Mouse (Mus musculus) MEL (cell line): ENCODE data around the gene Rsph6a. TPM values are rescaled to one million over a fixed set of nuclear protein-coding genes. Genes with fewer than 3 reads are reported as not detected.

Experiments
- DNase-seq: peaks from one replicate; pipeline ENCODE4 v3.0.0; 2011; ENCODE audit warnings: low read depth, low spot score
- H3K27ac ChIP-seq: 2 replicates; pipeline ENCODE4 v1.5.1; 2012; ENCODE audit warnings: low read depth, mild to moderate bottlenecking, control low read depth, low read length, moderate library complexity; ENCODE audit not compliant: control insufficient read depth
- H3K27me3 ChIP-seq, 2 experiments: fragments of 150-350 bp in 1 of 2; sonication (generic) in 1 of 2; 2 replicates each; pipeline ENCODE4 v1.6.1; 2012; ENCODE audit warnings: low read length in 2 of 2, mild to moderate bottlenecking in 2 of 2, improper control_type of control experiment in 1 of 2, moderate library complexity in 1 of 2; ENCODE audit not compliant: insufficient read depth in 2 of 2, control insufficient read depth in 1 of 2
- H3K36me3 ChIP-seq, 2 experiments: 2 replicates each; pipeline ENCODE4 v1.6.1; 2012 to 2014; ENCODE audit warnings: low read length in 2 of 2, improper control_type of control experiment in 1 of 2, inconsistent platforms in 1 of 2, mild to moderate bottlenecking in 1 of 2; ENCODE audit not compliant: insufficient read depth in 2 of 2, control insufficient read depth in 1 of 2
- H3K4me1 ChIP-seq, 2 experiments: fragments of 150-350 bp in 1 of 2; sonication (generic) in 1 of 2; 2 replicates each; pipeline ENCODE4 v1.6.1; 2012; ENCODE audit warnings: low read length in 2 of 2, improper control_type of control experiment in 1 of 2, mild to moderate bottlenecking in 1 of 2; ENCODE audit not compliant: insufficient read depth in 2 of 2, control insufficient read depth in 1 of 2
- H3K4me3 ChIP-seq, 2 experiments: fragments of 150-350 bp in 1 of 2; sonication (generic) in 1 of 2; 2 replicates each; pipeline ENCODE4 v1.5.1; 2012; ENCODE audit warnings: low read depth in 2 of 2, low read length in 2 of 2, mild to moderate bottlenecking in 2 of 2, moderate library complexity in 2 of 2, control low read depth in 1 of 2, improper control_type of control experiment in 1 of 2; ENCODE audit not compliant: control insufficient read depth in 1 of 2, insufficient read depth in 1 of 2
- H3K79me2 ChIP-seq: 2 replicates; pipeline ENCODE4 v1.6.1; 2012; ENCODE audit warnings: mild to moderate bottlenecking, low read length, moderate library complexity; ENCODE audit not compliant: control insufficient read depth, poor library complexity, insufficient read depth
- H3K9ac ChIP-seq: 2 replicates; pipeline ENCODE4 v1.6.1; 2012; ENCODE audit warnings: low read depth, mild to moderate bottlenecking, control low read depth, low read length, moderate library complexity; ENCODE audit not compliant: control insufficient read depth, poor library complexity, severe bottlenecking
- H3K9me3 ChIP-seq: fragments of 150-350 bp; sonication (generic); replicated peaks from 2 replicates; pipeline ENCODE4 v1.6.1; 2012; ENCODE audit warnings: mild to moderate bottlenecking, low read length, improper control_type of control experiment, moderate library complexity; ENCODE audit not compliant: insufficient read depth
- BHLHE40 ChIP-seq: IDR thresholded peaks from 2 replicates; pipeline ENCODE4 v1.6.1; 2012; ENCODE audit warnings: low read depth, mild to moderate bottlenecking, inconsistent platforms, low read length, improper control_type of control experiment, borderline replicate concordance
- CHD1 ChIP-seq: IDR thresholded peaks from 2 replicates; pipeline ENCODE4 v1.6.1; 2012; ENCODE audit warnings: low read depth, mild to moderate bottlenecking, inconsistent platforms, low read length, improper control_type of control experiment
- CTCF ChIP-seq, 3 experiments: IDR thresholded peaks in 2 of 3; conservative IDR thresholded peaks in 1 of 3; 2 replicates each; pipeline ENCODE4 v1.5.1; 2011 to 2012; ENCODE audit warnings: low read length in 3 of 3, low read depth in 2 of 3, mild to moderate bottlenecking in 2 of 3, improper control_type of control experiment in 1 of 3, inconsistent platforms in 1 of 3, mixed read lengths in 1 of 3, moderate library complexity in 1 of 3; ENCODE audit not compliant: control insufficient read depth in 1 of 3, insufficient read depth in 1 of 3, poor library complexity in 1 of 3, severe bottlenecking in 1 of 3
- EP300 ChIP-seq, 2 experiments: IDR thresholded peaks; 2 replicates each; pipeline ENCODE4 v1.6.1; 2011; ENCODE audit warnings: improper control_type of control experiment in 2 of 2, low read length in 2 of 2, low read depth in 1 of 2, mild to moderate bottlenecking in 1 of 2
- GABPA ChIP-seq: IDR thresholded peaks from 2 replicates; pipeline ENCODE4 v1.6.1; 2012; ENCODE audit warnings: low read depth, mild to moderate bottlenecking, inconsistent platforms, low read length, improper control_type of control experiment, moderate library complexity
- GATA1 ChIP-seq: IDR thresholded peaks from 2 replicates; pipeline ENCODE4 v1.6.1; 2011; ENCODE audit warnings: low read depth, low read length, improper control_type of control experiment
- HCFC1 ChIP-seq: IDR thresholded peaks from 2 replicates; pipeline ENCODE4 v1.6.1; 2012; ENCODE audit warnings: low read depth, mild to moderate bottlenecking, inconsistent platforms, low read length, improper control_type of control experiment, moderate library complexity
- KAT2A ChIP-seq: conservative IDR thresholded peaks from 2 replicates; pipeline ENCODE4 v1.6.1; 2012; ENCODE audit warnings: low read depth, low read length, improper control_type of control experiment, inconsistent platforms
- MAX ChIP-seq: IDR thresholded peaks from 2 replicates; pipeline ENCODE4 v1.6.1; 2011; ENCODE audit warnings: low read length, improper control_type of control experiment
- MAZ ChIP-seq: IDR thresholded peaks from 2 replicates; pipeline ENCODE4 v1.6.1; 2012; ENCODE audit warnings: low read depth, mild to moderate bottlenecking, inconsistent platforms, low read length, improper control_type of control experiment
- MXI1 ChIP-seq: IDR thresholded peaks from 2 replicates; pipeline ENCODE4 v1.6.1; 2011; ENCODE audit warnings: mild to moderate bottlenecking, low read depth, low read length, improper control_type of control experiment
- MYB ChIP-seq: IDR thresholded peaks from 2 replicates; pipeline ENCODE4 v1.6.1; 2011; ENCODE audit warnings: mild to moderate bottlenecking, low read depth, low read length, improper control_type of control experiment
- NRF1 ChIP-seq: IDR thresholded peaks from 2 replicates; pipeline ENCODE4 v1.6.1; 2014; ENCODE audit warnings: low read depth, mild to moderate bottlenecking, inconsistent platforms, low read length, improper control_type of control experiment, moderate library complexity; ENCODE audit not compliant: poor library complexity, insufficient read depth, severe bottlenecking
- POLR2A ChIP-seq, 2 experiments: IDR thresholded peaks; 2 replicates each; pipeline ENCODE4 v1.6.1; 2011 to 2012; ENCODE audit warnings: low read length in 2 of 2, mild to moderate bottlenecking in 2 of 2, control low read depth in 1 of 2, improper control_type of control experiment in 1 of 2, low read depth in 1 of 2, moderate library complexity in 1 of 2; ENCODE audit not compliant: control insufficient read depth in 1 of 2, insufficient read depth in 1 of 2, poor library complexity in 1 of 2
- POLR2AphosphoS5 ChIP-seq: IDR thresholded peaks from 2 replicates; pipeline ENCODE4 v1.6.1; 2012; ENCODE audit warnings: low read depth, borderline replicate concordance, mild to moderate bottlenecking, inconsistent platforms, low read length, moderate library complexity, mixed read lengths
- RAD21 ChIP-seq: IDR thresholded peaks from 2 replicates; pipeline ENCODE4 v1.6.1; 2011; ENCODE audit warnings: mild to moderate bottlenecking, low read depth, low read length, improper control_type of control experiment
- SMC3 ChIP-seq: IDR thresholded peaks from 2 replicates; pipeline ENCODE4 v1.6.1; 2011; ENCODE audit warnings: low read depth, low read length, improper control_type of control experiment
- TCF12 ChIP-seq: IDR thresholded peaks from 2 replicates; pipeline ENCODE4 v1.6.1; 2014; ENCODE audit warnings: low read depth, mild to moderate bottlenecking, inconsistent platforms, low read length, improper control_type of control experiment, moderate library complexity
- USF1 ChIP-seq: IDR thresholded peaks from 2 replicates; pipeline ENCODE4 v1.6.1; 2014; ENCODE audit warnings: low read depth, mild to moderate bottlenecking, inconsistent platforms, low read length, improper control_type of control experiment, moderate library complexity
- ZKSCAN1 ChIP-seq: IDR thresholded peaks from 2 replicates; pipeline ENCODE4 v1.6.1; 2012; ENCODE audit warnings: low read depth, mild to moderate bottlenecking, inconsistent platforms, low read length, improper control_type of control experiment, moderate library complexity
- ZMIZ1 ChIP-seq: IDR thresholded peaks from 2 replicates; pipeline ENCODE4 v1.6.1; 2012; ENCODE audit warnings: low read depth, mild to moderate bottlenecking, inconsistent platforms, low read length, improper control_type of control experiment, moderate library complexity
- ZNF384 ChIP-seq: IDR thresholded peaks from 2 replicates; pipeline ENCODE4 v1.6.1; 2012; ENCODE audit warnings: low read depth, mild to moderate bottlenecking, inconsistent platforms, low read length, improper control_type of control experiment
- polyA plus RNA-seq, 2 experiments: library from polyadenylated mRNA; stranded (reverse) in 1 of 2; unstranded in 1 of 2; fragments of >175 nt in 1 of 2; fragments of >200 nt in 1 of 2; gene quantifications; 2 replicates each; pipeline versions ENCODE4 v1.2.1 to v1.2.4; 2012; ENCODE audit warnings: low replicate concordance in 2 of 2, low read depth in 1 of 2; ENCODE audit not compliant: insufficient read length in 2 of 2, insufficient read depth in 1 of 2, missing spikeins in 1 of 2
- total RNA-seq: library from RNA; depleted of rRNA; stranded (reverse); fragments of 300-350 nt; gene quantifications from 2 replicates; pipeline ENCODE4 v1.2.3, GENCODE M21; 2012

Gene Rsph6a
- total and polyA plus RNA-seq, 3 experiments, result 0.04 to 0.23 TPM; not detected in 1

- Histone ChIP-seq H3K9me3 (no peaks in the 10 kb centered on the region), H3K27ac (no peak overlapping the region), H3K4me1 (peaks cover 4 to 12% of the 10 kb centered on the region in 2 experiments), H3K9ac (no peak overlapping the region), H3K4me3 (no peak overlapping the region), H3K36me3 (peaks cover 2 to 15% of the 10 kb centered on the region in 2 experiments; a peak in 2 of 4 replicates), H3K79me2 (peaks cover 22% of the 10 kb centered on the region), H3K27me3 (peaks cover 2 to 6% of the 10 kb centered on the region in 2 experiments; a peak in 3 of 4 replicates)
- DNase-seq, result no peak
- no peak for TF ChIP-seq EP300 (IDR thresholded peaks at IDR 0.05; ENCODE audit: low read depth in 1 of 2, low read length in 2 of 2)
- no peak for TF ChIP-seq RAD21
- TF ChIP-seq USF1, result no peak
- TF ChIP-seq MAX, result no peak
- TF ChIP-seq ZMIZ1, result no peak
- TF ChIP-seq GABPA, result no peak
- no peak for TF ChIP-seq TCF12
- no peak for TF ChIP-seq ZNF384
- no peak for TF ChIP-seq MYB
- no peak for TF ChIP-seq MAZ
- TF ChIP-seq POLR2A (IDR thresholded peaks at IDR 0.05; ENCODE audit: control insufficient read depth in 1 of 2, insufficient read depth in 1 of 2, low read depth in 1 of 2, low read length in 2 of 2, poor library complexity in 1 of 2), result no peak
- TF ChIP-seq NRF1, result no peak
- no peak for TF ChIP-seq POLR2AphosphoS5
- no peak for TF ChIP-seq KAT2A
- no peak for TF ChIP-seq CHD1
- TF ChIP-seq CTCF (IDR thresholded peaks at IDR 0.05 in 2 of 3, conservative IDR thresholded peaks at IDR 0.05 in 1 of 3; ENCODE audit: control insufficient read depth in 1 of 3, insufficient read depth in 1 of 3, low read depth in 2 of 3, low read length in 3 of 3, poor library complexity in 1 of 3, severe bottlenecking in 1 of 3), result no peak
Observed at GRCm38 (mm10) chr7:19022189-19022958, 32.1 kb upstream of the Rsph6a start.

- Histone ChIP-seq H3K4me1 (peaks cover 9 to 19% of the 10 kb centered on the region in 2 experiments), H3K27ac (no peak within 1 kb of the TSS)
- DNase-seq, result peak; percentile 35
Observed at GRCm38 (mm10) chr7:19023357-19023814, 31.1 kb upstream of the Rsph6a start, which contains the start of gene Foxa3. TSS of gene Foxa3 (minus strand) at chr7:19023538.

More at GRCm38 (mm10) chr7:19023357-19023814, 31.1 kb upstream of the Rsph6a start, which contains the start of gene Foxa3:
- H3K79me2 ChIP-seq, result peaks cover 22% of the 10 kb centered on the region
- H3K9ac ChIP-seq, result peak within 1 kb of the TSS; percentile 96
- H3K4me3 ChIP-seq, result peak within 1 kb of the TSS; percentile 81 to 93
- H3K9me3 ChIP-seq, result no peaks in the 10 kb centered on the region
- peaks cover 0 to 5% of the 10 kb centered on the region in 2 experiments; a peak in 2 of 4 replicates for H3K27me3 ChIP-seq
- H3K36me3 ChIP-seq, result peaks cover 2 to 22% of the 10 kb centered on the region in 2 experiments; a peak in 2 of 4 replicates
- TF ChIP-seq BHLHE40 (no peak), CTCF (IDR thresholded peaks at IDR 0.05 in 2 of 3, conservative IDR thresholded peaks at IDR 0.05 in 1 of 3; ENCODE audit: control insufficient read depth in 1 of 3, insufficient read depth in 1 of 3, low read depth in 2 of 3, low read length in 3 of 3, poor library complexity in 1 of 3, severe bottlenecking in 1 of 3) (peak in 2 of 3 experiments; percentile 40 to 63; a peak in 4 of 6 replicates), POLR2AphosphoS5 (no peak), GATA1 (no peak), ZKSCAN1 (no peak), MAX (no peak), MXI1 (no peak), HCFC1 (no peak), SMC3 (0 out of 2 replicates have a peak, but pooled peaks have one; percentile 14), GABPA (no peak), TCF12 (no peak)
